Mouse (Mus musculus) kidney, adult 8-10 months (tissue): Measurements from ENCODE around the gene Lonp2.
A peak's percentile ranks its signal among the peaks of the same experiment; 100 is the strongest.

Experiments used
- DNase-seq, 2 experiments: peaks; one replicate each; pipeline ENCODE4 v3.0.0; 2022

Lonp2 gene

DNA sequence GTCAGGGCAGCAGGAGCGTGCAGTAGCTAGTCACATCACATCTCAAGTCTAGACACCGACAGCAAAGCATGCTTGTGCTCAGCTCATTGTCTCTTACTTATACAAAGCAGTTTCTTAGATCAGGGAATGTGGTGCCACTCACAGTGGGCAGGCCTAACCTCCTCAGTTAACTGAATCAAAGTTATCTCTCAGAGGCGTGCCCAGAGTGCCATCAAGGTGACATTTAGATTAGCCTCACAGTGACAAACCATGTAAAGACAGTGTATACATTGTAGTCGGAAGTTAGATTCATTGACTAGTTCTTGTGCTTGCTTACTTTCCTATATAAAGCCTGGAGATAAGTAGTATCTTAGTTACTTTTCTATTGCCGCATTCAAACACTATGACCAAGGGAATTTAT, 6.4 kb downstream of the Lonp2 start:
- no peak for DNase-seq

DNA sequence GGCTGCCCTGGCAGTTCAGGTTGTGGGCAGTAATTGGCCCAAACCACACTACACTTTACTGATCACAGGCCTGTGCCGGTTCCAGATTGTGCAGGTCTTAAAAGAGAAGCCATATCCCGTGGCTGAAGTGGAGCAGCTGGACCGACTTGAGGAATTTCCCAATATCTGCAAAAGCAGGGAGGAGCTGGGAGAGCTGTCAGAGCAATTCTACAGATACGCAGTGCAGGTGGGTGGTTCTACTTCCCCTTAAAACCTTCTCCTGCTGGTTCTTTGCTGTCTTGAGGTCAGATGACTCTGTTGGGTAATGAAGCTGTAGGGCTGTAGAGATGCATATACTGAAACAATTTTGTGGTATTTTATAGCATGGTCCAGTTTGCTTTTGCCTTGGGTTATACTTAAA, 7.6 kb downstream of the Lonp2 start:
- no peak for DNase-seq

DNA sequence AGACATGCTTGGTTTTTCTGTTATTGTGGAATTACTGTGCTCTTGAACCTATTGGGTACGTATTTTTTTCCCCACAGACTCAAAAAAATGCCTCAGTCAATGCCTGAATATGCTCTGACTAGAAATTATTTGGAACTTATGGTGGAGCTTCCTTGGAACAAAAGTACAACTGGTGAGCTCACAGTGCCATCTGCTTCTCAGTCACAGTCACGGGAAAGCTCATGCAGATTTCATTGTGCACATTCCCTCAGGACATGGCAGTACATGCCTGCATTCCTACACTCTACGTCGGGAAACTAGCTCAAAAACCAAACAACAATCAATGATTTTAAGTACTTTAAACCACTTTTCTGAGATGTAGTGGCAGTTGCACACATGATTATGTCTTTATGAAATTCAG, 14.0 kb downstream of the Lonp2 start:
- DNase-seq: no peak

DNA sequence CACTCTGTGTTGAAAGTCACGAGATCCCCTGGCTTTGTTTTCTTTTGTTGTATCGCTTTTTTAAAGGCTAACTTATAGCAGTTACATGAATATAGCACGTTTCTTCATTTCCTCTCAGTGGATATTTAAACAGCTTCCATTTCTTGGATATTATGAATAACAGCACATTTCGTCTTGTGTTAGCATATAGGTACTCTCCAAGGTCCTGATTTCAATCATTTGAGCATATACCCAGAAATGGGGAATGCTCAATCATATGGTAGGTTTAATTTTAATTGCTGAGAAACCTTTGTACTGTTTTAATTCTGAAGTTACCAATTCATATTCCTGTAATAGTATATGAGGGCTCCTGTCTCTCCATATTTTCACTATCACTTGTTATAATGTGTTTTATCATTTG, 15.1 kb downstream of the Lonp2 start:
- no peak for DNase-seq

DNA sequence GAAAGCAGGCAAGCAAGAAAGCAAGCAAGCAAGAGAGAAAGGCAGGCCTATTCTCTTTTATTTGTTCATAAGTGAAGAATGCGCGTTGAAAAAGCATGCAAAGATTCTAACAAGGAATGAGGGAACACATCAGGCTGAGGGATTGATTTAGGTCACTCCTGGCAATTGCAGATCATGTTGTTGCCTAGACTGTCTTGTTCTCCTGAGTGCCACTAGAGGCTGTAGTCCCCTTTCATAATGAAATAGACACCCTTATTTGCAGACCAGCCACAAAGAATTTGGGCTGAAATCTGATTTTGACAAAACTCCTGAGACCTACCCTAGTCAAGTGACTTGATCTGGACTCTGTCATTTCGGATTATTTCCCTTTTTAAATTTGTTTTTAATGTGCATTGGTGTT, 18.8 kb downstream of the Lonp2 start:
- DNase-seq: no peak

DNA sequence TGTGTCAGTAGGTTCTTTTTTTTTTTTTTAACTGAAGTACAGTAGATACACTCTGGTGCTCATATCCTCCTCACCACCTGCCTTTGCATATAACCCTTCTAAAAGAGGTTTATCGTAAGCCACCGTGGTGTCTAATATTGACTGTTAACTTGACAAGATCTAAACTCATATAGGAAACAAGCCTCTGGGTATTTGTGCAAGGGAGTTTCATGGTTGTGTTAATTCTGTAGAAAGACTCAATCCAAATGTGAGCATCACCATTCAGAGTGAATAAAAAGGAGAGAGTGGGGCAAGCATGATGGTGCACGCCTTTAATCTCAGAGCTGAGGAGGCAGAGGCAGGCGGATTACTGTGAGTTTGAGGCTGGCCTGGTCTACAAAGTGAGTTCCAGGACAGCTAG, 20.8 kb downstream of the Lonp2 start:
- DNase-seq: no peak

DNA sequence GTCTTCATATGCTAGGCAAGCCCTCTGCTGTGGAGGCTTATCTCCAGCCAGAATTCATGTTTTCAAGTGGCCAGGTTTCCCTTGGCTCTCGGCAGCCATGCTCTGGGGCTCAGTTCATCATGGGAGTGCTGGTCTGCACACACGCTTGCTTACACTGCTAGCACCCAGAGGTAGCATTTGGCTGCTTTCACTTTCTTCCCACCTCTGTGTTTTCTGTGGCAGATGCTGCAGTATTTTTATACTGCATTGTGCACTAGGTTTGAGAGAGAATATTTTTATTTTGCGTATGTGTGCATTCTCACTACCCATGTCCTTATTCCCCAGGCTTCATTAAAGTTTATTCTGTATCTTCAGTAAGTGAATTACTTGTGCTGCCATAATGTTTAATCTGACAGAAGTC, 23.9 kb downstream of the Lonp2 start:
- DNase-seq: no peak

DNA sequence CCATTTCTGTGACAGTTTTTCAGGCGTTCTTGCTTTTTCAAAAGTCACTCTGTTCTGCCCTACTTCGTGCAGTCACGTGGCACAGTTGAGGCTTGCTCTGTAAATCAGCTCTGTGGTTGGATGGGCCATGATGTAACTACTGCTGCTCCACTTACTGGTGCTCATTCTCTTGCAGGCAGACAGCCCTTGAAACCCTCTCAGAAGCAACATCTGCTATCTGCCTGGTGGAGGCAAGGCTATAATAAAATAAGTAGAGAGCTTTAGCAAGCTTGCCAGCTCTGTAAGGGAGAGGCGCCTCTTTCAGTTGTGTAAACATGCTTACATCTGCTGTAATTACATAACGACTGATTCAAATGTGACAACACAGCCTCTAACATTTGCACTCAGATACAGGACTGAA, 27.6 kb downstream of the Lonp2 start:
- DNase-seq: no peak

DNA sequence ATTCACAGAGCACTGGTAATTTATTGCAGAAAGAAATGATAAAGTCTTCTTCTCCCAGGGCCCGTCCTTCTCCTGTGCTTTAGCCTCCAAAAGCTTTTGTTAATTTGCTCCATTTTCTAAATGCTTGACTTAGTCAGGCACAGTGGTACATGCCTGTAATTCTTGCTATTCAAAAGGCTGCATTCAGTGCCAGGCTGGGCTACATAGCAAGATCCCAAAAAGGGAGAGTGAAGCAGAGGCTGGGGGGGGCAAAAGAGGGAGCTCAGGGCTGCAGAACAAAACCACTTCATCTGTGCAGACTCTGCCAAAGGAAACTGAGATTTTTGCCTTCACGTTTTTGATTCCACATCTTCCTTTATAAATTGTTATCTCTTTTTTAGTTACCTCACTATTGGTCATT, 28.7 kb downstream of the Lonp2 start:
- DNase-seq: no peak

DNA sequence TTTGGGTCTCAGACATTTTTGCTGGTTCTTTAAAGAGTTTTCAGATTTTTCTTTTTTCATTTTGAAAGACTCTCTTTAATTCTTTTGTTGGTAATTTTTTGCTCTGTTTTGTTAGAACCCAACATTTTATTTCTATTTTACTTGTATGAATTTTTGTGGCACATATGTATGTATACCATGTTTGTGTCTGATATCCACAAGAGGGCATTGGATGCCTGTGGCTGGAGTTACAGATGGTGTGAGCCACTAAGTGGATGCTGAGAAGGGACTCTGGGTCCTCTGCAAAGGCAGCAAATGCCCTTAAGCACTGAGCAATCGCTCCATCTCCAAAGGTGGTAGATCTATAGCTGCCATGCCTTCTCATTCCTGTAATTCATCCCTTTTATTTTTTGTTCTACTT, 30.7 kb downstream of the Lonp2 start:
- no peak for DNase-seq

DNA sequence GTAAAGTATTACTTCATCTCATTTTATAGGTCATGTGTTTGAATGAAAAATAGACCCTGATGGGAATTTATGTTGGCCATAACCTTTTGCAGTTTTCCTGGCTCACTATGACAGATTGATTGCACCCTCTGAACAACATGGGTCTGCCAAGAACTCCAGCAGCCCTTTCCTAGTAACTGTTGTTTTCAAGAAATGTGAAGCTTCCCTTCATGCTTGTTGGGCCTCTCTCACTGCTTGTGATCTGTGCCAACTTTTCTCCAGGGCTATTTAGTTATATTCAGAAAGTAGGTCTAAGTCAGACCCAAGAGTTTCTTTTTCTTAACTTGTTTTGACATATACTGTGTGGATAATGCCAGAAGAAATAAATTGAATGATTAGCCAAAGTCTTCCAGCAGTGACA, 44.9 kb downstream of the Lonp2 start:
- peak in 1 of 2 experiments; percentile 30 for DNase-seq

DNA sequence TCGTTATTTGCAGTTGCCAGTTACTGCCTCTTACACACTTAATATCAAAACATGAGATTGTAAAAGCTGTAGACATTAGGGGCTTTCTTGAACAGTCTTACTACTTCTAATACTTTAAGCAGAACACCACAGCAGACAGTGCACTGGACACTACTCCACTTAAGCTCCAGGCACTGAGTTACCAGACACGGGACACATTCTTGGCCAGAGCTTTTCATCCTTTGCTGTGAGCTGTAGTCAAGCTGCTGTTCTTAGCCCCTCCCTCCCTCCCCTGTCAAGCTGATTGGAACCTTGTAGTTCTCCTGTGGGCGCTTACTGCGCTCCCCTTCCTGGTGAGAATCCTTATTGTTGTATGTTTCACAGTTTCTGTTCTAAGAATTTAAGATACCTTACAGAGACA, 45.4 kb downstream of the Lonp2 start:
- DNase-seq: no peak

DNA sequence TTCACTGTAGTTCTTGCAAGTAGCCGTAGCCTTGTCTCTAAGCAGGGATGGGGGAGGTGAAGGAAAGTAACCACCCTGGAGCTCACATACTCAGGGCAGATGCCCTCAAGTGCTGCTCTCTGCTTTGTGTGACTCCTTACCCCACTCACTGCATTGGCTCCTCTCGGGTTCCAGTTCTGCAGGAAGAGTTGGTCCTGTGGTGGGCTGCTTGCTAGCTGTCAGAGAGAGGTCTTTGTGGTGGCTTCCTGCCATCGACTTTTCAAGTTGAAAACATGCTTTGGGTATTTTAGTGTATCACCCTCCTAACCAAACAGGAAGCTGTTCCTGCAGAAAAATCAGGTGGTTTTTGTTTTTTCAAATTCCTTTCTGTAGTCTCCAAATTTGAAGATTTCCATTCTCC, 62.8 kb downstream of the Lonp2 start:
- no peak for DNase-seq

DNA sequence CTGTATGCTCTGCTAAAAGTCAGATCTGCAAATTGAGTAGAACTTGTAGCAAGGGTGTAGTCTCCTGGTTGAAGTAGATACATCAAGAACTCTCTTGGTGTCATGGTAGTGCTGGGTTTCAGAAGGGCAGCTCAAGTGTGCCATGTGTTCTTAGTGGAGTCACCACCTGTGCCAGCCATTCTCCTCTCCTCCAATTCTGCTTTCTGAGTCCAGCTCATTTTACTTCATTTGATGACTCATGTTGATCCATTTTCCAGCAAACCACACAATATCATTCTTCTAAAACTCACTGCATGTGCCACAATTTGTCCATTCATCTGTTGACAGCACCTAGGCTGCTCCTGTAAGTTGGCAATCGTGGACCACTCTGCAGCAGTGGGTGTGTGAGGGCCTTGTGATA, 68.3 kb downstream of the Lonp2 start:
- DNase-seq: no peak

DNA sequence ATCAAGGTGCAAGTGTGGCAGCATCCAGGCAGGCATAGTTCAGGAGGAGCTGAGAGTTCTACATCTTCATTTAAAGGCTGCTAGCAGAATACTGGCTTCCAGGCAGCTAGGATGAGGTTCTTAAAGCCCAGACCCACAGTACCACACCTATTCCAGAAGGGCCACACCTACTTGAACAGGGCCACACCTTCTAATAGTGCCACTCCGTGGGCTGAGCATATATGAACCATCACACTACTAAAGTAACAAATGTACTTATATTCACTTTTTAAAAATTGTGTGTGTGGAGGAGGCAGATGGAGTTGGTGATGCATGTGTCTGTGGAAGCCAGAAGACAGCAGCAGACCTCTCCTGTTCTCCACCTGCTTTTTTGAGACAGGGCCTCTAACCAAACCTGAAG, 70.2 kb downstream of the Lonp2 start:
- no peak for DNase-seq

DNA sequence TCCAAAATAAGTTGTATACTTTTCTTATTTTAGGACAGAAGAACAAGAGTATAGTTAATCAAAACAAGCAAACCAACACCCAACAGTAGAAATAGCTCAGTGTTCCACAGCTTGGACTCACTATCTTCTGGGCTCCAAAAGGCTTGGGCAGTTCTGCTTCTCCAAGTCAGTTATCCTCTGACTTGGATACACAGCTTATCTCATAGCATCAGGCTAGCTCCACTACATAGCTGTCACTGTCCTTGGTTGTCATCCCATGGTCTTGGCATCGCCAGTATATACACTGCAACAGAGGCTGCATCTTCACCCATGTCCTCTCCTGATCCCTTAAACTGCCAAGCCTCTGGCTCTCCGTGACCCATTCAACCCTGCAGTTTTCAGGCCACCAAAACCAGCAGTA, 71.9 kb downstream of the Lonp2 start:
- no peak for DNase-seq

DNA sequence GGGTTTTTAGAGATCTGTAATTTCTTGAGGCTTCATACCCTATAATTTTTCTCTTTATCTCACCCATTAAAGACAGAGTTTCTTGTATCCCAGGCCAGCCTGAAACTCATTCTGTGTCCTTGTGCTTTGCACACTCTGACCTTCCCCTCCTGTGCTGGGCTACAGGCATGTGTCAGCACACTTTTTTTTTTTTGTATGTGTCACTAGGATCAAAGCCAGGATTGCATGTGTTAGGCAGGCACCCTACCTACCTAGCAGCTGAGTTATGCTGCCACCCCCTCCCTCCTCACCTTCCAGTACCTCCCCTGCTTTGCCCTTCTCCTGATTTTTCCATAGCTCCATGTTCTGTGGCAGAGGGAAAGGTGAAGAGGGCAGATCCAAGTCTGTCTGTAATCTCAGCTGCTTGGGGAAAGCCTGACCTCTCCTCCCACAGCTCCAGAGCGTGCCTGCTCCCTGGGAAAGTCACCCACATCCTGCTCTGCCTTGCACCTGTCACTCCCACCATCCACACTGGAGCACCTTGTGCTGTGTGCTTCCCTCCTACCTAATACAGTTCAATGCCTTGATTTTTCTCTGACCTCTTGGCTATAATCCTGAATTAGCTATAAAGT, 75.1 kb downstream of the Lonp2 start:
- DNase-seq: no peak

DNA sequence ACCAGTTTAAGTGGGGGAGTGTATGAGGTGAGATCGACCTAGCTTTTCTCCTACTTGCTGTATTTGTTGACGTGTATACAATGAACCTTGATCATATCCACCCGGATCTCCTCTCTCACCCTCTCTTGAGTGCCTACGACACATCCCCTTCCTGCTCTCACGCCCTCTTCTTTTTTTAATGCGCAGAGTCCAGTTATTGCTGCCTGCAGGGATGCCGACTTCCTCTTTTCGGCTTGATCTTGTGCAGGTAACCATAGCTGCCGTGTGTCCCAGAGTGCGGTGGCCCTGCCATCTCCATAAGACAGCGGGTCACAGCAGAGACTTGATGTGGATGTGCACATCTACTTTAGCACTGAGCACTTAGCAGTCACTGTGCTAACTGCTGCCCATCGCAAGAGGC, 75.6 kb downstream of the Lonp2 start:
- DNase-seq: no peak

DNA sequence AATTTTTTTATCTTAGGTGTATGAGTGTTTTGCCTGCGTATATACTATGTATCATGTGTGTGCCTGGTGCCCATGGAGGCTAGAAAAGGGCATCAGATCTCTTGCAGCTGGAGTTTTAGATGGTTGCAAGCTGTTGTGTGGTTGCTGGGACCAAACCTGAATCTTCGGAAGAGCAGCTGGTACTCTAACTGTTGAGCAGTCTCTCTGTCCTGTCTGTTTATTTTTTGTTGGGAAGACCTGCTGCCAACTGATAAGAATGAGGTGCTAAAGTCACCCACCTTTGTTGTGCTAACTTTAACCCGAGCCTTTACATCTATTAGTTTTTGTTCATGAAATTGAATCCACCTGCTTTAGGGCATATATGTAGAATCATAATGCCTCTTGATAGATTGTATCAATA, 78.6 kb downstream of the Lonp2 start:
- no peak for DNase-seq

DNA sequence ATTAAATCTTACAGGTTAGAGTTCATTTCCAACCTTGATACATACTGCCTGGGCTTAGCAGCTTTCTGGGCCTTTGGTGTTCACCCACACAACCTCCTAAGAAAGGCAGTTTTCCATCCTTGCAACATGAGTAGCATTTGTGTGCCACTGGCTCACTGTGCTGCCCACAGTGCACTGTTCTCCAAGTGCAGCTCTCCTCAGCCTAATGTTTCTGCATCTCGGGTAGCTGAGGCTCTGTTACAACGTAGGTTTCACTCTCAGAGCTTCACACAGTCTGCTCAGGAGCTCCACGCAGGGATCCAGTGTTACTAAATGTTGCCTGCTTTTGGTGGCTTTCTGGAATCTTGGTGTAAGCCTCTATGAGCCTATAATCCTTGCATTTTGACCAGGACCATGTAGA, 81.5 kb downstream of the Lonp2 start:
- DNase-seq: no peak

DNA sequence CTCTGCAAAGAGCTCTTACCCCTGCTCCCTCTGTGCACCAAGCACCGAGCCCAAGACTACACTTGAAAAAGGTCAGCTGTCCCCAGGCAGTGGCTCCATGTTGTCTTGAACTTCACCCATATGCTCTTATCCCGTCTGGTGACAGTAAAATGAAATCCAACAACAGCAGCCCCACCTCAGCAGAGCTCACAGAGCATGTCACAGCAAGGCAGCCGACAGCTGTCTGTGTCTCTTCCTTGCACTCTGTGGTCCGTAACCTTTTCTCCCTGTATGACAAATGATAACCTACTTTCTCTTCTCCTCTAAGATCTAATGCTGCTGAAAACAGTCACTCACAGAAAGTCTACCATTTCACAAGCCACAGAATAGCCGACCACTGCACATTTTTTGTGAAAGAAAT, 82.9 kb downstream of the Lonp2 start:
- no peak for DNase-seq

DNA sequence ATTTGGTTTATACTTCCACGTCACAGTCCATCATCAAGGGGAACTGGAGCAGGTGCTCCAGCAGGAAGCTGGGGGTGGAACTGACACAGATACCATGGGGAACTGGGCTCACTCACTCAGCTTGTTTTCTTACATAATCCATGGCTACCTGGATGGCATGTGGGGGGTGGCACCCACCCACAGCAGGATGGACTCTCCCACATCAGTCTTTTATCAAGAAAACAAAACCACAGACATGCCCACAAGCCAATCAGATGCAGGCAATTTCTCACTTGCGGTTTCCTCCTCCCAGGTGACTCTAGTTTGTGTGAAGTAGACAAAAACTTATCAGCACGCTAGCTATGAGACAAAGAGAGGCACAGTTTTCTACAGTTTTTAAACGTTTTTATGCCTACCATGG, 84.0 kb downstream of the Lonp2 start:
- no peak for DNase-seq

DNA sequence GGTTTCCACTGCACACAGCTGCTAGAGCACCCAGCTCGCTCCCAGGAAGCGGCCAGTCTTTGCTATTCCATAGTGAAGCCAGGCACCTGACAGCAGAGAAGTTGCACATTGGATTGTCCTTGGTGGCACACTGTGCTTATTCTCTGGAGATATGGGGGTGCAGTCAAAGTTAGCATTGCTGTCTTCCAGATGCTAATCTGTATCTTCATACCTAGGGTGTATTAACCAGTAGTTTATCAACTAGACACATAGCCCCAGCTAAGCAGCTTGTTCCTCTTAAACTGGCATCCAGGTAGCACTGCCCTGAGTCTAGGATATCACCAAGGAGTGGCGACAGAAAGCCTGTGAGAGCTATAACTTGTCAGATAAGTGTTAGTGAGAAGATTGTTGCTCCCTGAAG, 88.8 kb downstream of the Lonp2 start:
- no peak for DNase-seq

DNA sequence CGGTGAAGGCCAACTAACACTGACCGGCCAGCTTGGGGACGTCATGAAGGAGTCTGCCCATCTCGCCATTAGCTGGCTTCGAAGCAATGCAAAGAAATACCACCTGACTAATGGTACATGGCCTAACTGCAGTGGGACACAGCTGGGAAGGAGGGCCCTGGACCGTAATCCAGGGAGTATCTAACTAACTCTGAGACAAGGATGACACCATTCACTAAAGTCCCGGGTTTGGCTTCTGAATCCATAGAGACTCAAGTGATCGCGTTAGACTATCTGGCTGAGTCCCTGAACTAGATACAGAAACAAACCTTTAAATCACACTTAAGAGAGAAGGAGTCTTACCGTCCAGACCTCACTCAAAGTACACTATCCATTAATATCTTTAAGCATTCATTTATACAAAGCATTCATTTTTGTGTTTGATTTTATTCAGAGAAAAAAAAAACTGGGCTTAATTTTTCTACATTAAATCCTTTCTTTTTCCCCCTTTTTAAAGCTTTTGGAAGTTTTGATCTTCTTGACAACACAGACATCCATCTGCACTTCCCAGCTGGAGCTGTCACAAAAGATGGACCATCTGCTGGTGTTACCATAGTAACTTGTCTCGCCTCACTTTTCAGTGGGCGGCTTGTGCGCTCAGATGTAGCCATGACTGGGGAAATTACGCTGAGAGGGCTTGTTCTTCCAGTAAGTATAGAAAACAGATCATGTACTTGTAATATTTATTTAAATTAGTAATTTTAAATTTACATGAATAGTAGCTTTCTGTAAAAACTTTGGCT, 89.8 kb downstream of the Lonp2 start:
- DNase-seq: no peak

DNA sequence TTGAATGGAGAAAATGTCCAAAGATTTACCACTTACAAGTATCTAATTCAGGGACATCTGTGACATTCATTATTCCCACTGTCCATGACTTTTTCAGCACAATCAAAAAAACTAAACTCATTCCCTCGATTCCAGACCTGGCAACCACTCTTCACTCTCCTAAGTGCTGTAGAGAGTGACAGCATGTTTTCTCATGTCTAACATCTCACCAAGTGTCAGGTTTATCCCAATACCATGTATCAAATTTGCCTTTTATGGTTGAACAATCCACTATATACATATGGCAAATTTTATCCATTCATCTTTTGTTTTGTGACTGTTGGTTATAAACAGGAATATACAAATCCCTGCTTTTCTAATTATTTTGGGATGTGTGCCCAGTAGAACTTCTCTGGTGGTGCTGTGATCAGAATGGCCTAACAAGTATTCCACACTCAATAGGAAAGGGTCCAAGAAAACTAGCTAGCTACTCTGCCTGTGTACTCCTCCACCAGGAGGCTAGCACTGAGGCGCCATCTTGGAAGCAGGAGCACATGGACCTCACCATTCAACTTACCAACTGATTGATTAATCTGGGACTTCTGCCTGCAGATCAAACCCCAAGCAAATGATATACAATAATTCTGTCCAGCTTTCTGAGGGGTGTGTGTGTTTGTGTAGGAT, 94.6 kb downstream of the Lonp2 start:
- no peak for DNase-seq
